Mouse (Mus musculus) megakaryocyte-erythroid progenitor cell, adult 5-6 weeks (primary cell): ENCODE measurements at regions not wholly inside any gene's neighbourhood (a gene's known extent, or its start where the extent isn't known, plus 50 kb on each side); places are given as distances from the start of the nearest gene placed in this dataset.

Source experiments
- ATAC-seq: replicated peaks from 2 replicates; pipeline ENCODE4 v1.8.0; 2016; ENCODE audit warnings: mild to moderate bottlenecking, inconsistent platforms; ENCODE audit not compliant: severe bottlenecking, poor library complexity, low FRiP score, low TSS enrichment

- ATAC-seq, result no peak
Observed at GRCm38 (mm10) chr3:149112878-149113277, 122.5 kb upstream of the Adgrl2 start.

DNA sequence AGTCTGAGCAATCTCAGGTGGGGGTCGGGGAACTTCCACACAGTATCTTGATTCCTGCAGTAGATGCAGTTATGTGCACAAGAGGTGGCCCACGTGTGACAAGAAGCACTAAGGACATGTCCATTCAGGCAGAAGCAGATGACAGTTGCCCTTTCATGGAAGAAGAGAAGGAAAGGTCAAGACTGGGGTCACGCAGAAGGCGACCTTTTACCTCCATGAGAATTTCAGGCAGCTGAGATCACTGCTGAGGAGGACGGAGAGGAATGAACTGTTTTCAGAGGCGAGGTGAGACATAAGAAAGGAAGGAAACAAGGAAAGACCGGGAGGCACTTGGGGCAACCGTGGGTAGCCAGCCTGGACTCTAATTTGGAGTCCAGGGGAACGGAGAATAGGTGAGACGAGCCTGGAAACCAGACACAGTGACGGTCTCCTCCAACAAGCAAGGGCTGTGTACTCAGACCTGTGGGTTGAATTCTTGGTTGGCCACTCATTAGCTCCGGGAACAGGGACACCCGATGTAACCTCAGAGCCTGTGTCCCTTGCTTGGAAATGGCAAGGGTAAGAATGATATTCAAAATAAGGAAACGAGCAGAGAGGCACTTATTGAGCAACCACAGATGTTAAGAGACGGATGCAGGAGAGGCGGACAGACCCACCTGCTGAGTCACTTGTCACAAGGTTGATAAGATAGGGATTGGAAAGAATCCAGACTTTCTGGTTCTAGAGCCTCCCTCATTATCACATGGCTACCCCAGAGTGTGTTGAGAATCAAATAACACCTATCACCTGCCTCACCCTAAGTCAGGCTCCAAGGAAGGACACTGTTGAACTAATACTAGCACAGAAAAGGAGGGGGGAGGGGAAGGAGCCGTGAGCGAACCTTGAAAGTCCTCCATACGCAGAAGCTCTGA lies 121.4 kb upstream of the Adgrl2 start:
- ATAC-seq, result peak; percentile 87

GRCm38 (mm10) chr3:149110831-149111230 lies 120.5 kb upstream of the Adgrl2 start:
- ATAC-seq, result no peak

DNA sequence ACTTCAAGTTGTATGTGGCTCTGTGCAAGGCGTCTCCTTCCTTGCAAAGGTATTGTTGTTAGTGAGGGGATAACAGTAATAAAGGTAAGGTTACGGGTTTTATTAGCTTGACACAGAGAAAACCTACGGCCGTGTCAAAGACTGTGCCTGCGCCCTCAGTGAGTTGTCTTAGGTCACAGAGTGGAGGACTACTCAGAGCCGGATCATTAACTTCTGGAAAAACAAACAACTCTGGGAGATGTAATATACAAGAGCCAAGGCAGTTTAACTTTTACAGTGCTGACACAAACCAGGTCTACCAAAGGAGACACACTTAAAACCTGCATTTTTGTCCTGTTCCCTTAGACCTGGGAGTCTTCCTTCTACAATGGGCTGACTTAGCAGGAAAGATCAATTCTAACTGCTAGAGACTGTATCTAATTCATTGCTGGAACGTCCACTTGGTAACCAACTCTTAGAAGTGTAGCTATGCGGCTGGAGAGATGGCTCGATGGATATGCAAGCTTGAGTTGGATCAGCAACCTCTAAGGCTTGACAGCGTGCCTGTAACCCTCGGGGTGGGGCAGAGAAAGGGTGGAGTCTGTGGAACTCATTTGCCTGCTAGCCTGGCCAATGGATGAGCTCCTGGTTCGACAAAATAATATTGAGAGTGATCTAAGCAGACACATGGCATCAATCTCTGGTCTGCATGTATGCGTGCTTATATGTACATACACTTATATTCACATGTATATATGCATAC lies 115.5 kb upstream of the Adgrl2 start:
- ATAC-seq, result 0 out of 2 replicates have a peak, but pooled peaks have one; percentile 28

GRCm38 (mm10) chr3:149105181-149105580 lies 114.8 kb upstream of the Adgrl2 start:
- ATAC-seq, result no peak

DNA sequence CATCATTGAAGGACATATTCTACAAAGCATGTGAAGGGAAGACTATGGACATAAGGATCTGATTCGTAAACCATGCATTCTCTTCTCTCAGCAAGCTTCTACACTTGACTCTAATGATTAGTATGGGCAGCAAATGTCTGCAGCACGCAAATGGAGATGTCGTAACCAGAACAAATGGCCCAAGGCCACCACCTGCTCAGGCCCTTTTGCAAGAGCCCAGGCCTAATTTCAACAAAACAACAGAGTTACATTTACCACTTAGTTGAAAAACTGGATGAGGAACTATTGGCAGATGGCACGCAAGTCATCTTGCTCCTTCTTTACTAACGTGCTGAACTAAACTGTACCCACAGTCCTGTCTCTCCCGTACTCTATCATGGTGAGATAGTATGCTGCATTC lies 113.7 kb upstream of the Adgrl2 start:
- ATAC-seq, result no peak

DNA sequence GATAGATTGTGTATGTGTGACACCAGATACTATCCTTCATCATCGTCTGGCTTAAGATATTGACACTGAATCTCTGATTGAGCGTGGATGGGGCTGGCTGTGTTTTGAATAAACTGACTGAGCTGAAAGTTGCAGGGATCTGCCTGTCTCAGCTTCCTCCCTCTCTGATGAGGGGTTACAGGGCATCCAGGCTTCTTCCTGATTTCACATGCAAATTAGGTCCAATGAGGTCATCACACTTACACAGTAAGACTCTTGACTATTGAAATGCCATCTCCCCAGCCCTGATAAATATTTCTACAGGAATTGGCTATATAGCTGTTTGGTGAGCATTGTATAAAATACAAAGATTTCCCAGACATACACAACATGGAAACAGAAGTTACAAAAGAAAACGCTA lies 113.1 kb upstream of the Adgrl2 start:
- ATAC-seq, result no peak

- no peak for ATAC-seq
Observed at GRCm38 (mm10) chr3:149102846-149103245, 112.5 kb upstream of the Adgrl2 start.

- no peak for ATAC-seq
Observed at GRCm38 (mm10) chr3:149101785-149102184, 111.4 kb upstream of the Adgrl2 start.

- no peak for ATAC-seq
Observed at GRCm38 (mm10) chr3:149098764-149099163, 108.4 kb upstream of the Adgrl2 start.

- ATAC-seq, result peak; percentile 82
Observed at GRCm38 (mm10) chr3:149097026-149097425, 106.7 kb upstream of the Adgrl2 start.

GRCm38 (mm10) chr3:149092649-149093048 lies 102.3 kb upstream of the Adgrl2 start:
- ATAC-seq, result no peak

GRCm38 (mm10) chr3:149090103-149090502 lies 99.7 kb upstream of the Adgrl2 start:
- no peak for ATAC-seq

DNA sequence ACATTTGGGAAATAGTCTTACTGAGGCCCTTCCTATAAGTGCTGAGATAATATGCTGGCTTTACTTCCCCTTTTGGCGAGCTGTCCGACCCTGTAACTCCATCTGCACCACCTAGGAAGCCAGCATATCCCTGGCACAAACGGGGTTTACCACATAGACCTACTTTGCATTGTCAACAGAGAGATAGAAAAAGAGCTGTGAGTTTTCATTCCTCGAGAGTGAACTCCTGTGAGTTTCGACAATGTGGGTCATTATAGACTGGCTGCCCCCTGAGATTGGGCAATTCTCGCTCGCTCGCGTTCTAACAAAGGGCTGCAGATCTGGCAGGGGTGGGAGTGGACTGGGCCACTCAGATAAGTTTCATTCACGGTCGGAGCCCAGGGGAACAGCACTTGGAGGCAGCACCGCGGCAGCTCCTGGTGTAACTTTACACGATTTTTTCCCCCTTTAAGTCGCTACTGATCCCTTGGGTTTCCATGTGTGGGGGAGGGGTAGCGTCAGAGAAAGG lies 98.3 kb upstream of the Adgrl2 start:
- ATAC-seq, result peak; percentile 82

- no peak for ATAC-seq
Observed at GRCm38 (mm10) chr3:149087488-149087887, 97.1 kb upstream of the Adgrl2 start.

DNA sequence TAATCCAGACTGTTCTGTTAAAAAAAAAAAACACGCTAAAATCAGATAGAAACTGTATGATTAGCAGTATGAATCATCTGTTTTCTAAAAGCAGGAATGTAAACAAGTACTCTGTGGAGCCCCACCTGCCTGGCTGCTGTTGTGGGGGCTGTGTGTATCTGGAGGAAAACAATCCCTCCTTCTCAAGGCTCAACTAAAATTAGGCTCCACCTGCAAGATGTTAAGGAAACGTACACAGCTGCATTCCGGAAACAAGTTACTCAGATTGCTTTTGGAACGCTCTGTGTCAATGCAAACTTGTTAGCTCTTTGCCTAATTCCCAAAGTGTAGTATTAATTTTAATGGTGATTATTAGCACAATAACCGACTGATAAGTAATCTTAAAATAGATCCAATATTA lies 96.3 kb upstream of the Adgrl2 start:
- no peak for ATAC-seq

- no peak for ATAC-seq
Observed at GRCm38 (mm10) chr3:149086086-149086485, 95.7 kb upstream of the Adgrl2 start.

DNA sequence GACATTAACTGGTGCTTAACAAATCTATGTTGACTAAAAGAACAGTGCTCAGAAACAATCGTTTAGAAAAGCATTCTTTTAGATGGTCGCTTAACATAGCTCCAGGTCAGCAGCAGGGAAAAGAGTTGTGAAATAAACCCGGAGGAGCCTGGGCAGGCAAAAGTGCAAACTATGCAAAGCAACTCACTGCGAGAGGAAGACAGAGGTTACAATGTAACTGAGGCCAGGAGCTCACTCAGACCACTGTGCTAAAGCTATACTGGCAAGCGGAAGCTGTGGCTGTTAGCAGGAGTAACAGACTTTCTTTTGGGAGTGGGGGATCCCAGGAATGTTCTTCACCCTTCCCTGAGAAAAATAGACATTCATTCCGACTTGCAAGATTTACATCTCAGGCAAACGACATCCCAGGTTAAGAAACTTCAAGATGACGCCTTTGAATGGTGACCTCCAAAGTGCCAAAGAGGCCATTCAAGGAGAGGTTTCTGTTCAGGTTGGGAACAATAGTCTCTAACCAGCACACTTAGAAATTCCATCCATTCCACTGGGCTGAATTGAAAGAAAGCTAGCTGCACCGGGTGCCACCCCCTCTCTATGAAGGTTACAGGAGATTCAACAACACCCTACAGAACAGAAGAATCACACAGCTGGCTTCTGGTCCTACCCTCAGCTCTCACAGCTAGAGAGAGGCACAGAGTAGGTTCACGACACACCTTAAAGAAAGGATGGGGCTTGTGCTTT lies 94.7 kb upstream of the Adgrl2 start:
- no peak for ATAC-seq

DNA sequence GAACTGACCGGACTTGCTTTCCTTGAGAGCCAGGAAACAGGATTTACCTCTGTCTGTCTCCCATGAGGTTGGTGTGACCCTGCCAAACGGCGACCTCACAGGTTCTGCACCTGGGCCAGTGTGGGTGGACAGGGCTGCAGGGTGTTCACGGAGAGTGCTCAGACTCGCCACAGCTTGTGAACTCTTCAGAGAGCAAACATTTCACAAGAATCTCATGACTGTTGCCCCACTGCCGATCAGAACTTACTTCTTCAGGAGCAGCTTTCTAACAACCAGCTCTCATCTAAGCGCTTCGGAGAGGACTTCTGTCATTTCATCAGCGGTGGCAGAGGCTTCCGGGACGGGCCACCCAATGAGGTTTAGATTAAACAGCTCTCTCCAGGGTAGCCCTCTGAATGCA lies 93.0 kb upstream of the Adgrl2 start:
- peak; percentile 38; the same call in 1 of the 2 replicates for ATAC-seq

- no peak for ATAC-seq
Observed at GRCm38 (mm10) chr3:149078881-149079280, 88.5 kb upstream of the Adgrl2 start.
